Mouse (Mus musculus) embryonic stem cell, embryonic (primary cell): ENCODE results near the gene Cfb.

Source experiments
- CTCF ChIA-PET, 4 experiments: fragments of 300-600 bp in 2 of 4; fragments of 350-600 bp in 2 of 4; sonication (Branson Sonifier 250); formaldehyde crosslinking; loops; one replicate each; lab custom pipeline; 2022; ENCODE audit warnings: inconsistent platforms in 2 of 4; lab: Charles Lee
- POLR2A ChIA-PET, 4 experiments: fragments of 300-600 bp in 2 of 4; fragments of 350-600 bp in 2 of 4; sonication (Branson Sonifier 250); formaldehyde crosslinking; loops; one replicate each; lab custom pipeline; 2022; ENCODE audit warnings: antibody characterized with exemption in 4 of 4, inconsistent platforms in 1 of 4; lab: Charles Lee

Gene Cfb

GRCm38 (mm10) chr17:34894074-34894597 lies 31.8 kb upstream of the Cfb start:
- POLR2A ChIA-PET, result interaction anchor here (0.6 to 8.4 kb wide), 27 partner anchors 8 to 601 kb away, joined by 3 to 93 read pairs (median 4); partner anchors contain the start of genes H2-Q2 (in 1 of the 4), Neu1 (in 1 of the 4) and Zbtb12 (in 1 of the 4)
- CTCF ChIA-PET, result interaction anchor here in 3 of 4 experiments (0.5 to 2.1 kb wide), 11 partner anchors 9 to 1149 kb away, joined by 3 to 10 read pairs (median 4); partner anchors contain the start of gene Slc44a4 (in 1 of the 3)

- POLR2A ChIA-PET, result interaction anchor here (0.6 to 8.4 kb wide), 33 partner anchors 9 to 449 kb away, joined by 3 to 93 read pairs (median 4); partner anchors contain the start of genes Neu1 (in 2 of the 4), H2-Q2 (in 1 of the 4), Nelfe (in 1 of the 4) and Skiv2l (in 1 of the 4)
These were observed 30.9 kb upstream of the Cfb start for GRCm38 (mm10) chr17:34893072-34893824.

GRCm38 (mm10) chr17:34891377-34891776 lies 29.1 kb upstream of the Cfb start:
- POLR2A ChIA-PET, result interaction anchor here in 3 of 4 experiments (0.7 to 3.0 kb wide), 27 partner anchors 9 to 350 kb away, joined by 3 to 25 read pairs (median 4); partner anchors contain the start of genes Zbtb12 (in 2 of the 3), Ddx39b (in 1 of the 3), Dxo (in 1 of the 3) and Gm20547 (in 1 of the 3)

More at GRCm38 (mm10) chr17:34893072-34893824, 30.9 kb upstream of the Cfb start:
- CTCF ChIA-PET, result interaction anchor here in 3 of 4 experiments (0.6 to 2.1 kb wide), 13 partner anchors 8 to 361 kb away, joined by 3 to 10 read pairs (median 4); no protein-coding TSS in a partner anchor

GRCm38 (mm10) chr17:34890074-34890743 lies 27.9 kb upstream of the Cfb start:
- ChIA-PET CTCF (interaction anchor here in 1 of 4 experiments (1.0 to 3.0 kb wide), 3 partner anchors 11 to 21 kb away, joined by 6 to 23 read pairs (median 13); partner anchors contain the start of gene Zbtb12), POLR2A (interaction anchor here in 3 of 4 experiments (0.5 to 3.0 kb wide), 16 partner anchors 9 to 109 kb away, joined by 3 to 25 read pairs (median 4); partner anchors contain the start of genes Zbtb12 (in 3 of the 3), Gm20547 (in 1 of the 3) and Neu1 (in 1 of the 3))

More at GRCm38 (mm10) chr17:34891377-34891776, 29.1 kb upstream of the Cfb start:
- CTCF ChIA-PET, result interaction anchor here (0.5 to 3.0 kb wide), 23 partner anchors 8 to 770 kb away, joined by 3 to 23 read pairs (median 4); partner anchors contain the start of genes Gm20547 (in 1 of the 4), Neu1 (in 1 of the 4) and Zbtb12 (in 1 of the 4)

GRCm38 (mm10) chr17:34887942-34888341 lies 25.6 kb upstream of the Cfb start:
- ChIA-PET POLR2A (interaction anchor here in 1 of 4 experiments (0.6 kb wide), 1 partner anchor 12 kb away, joined by 3 read pairs; no protein-coding TSS in a partner anchor), CTCF (no interaction called here)

- ChIA-PET POLR2A (interaction anchor here in 3 of 4 experiments (0.6 to 1.3 kb wide), 9 partner anchors 25 to 218 kb away, joined by 3 to 4 read pairs (median 3); partner anchors contain the start of genes Nelfe (in 1 of the 3) and Skiv2l (in 1 of the 3)), CTCF (interaction anchor here in 1 of 4 experiments (0.8 to 1.2 kb wide), 2 partner anchors 8 to 29 kb away, joined by 3 to 8 read pairs; no protein-coding TSS in a partner anchor)
These were observed 23.3 kb upstream of the Cfb start for GRCm38 (mm10) chr17:34885615-34886014.

GRCm38 (mm10) chr17:34884704-34885103 lies 22.4 kb upstream of the Cfb start:
- CTCF ChIA-PET, result interaction anchor here in 1 of 4 experiments (0.8 to 2.2 kb wide), 3 partner anchors 9 to 29 kb away, joined by 3 to 10 read pairs (median 8); no protein-coding TSS in a partner anchor
- POLR2A ChIA-PET, result interaction anchor here in 3 of 4 experiments (0.7 to 2.0 kb wide), 12 partner anchors 9 to 768 kb away, joined by 3 to 10 read pairs (median 4); partner anchors contain the start of genes Cfb (in 1 of the 3), Nelfe (in 1 of the 3) and Skiv2l (in 1 of the 3)

- CTCF ChIA-PET, result interaction anchor here in 3 of 4 experiments (0.5 to 2.2 kb wide), 7 partner anchors 8 to 890 kb away, joined by 3 to 11 read pairs (median 4); no protein-coding TSS in a partner anchor
These were observed 21.0 kb upstream of the Cfb start for GRCm38 (mm10) chr17:34883332-34883731.

GRCm38 (mm10) chr17:34881683-34882310 lies 19.5 kb upstream of the Cfb start, which contains the start of gene Gm20547:
Gm20547 (minus strand) TSS chr17:34882042.
- CTCF ChIA-PET, result interaction anchor here in 3 of 4 experiments (0.5 to 1.0 kb wide), 10 partner anchors 9 to 483 kb away, joined by 3 to 6 read pairs (median 4); partner anchors contain the start of gene BC051142 (in 1 of the 3)
- POLR2A ChIA-PET, result interaction anchor here in 3 of 4 experiments (0.6 to 3.0 kb wide), 20 partner anchors 8 to 762 kb away, joined by 3 to 12 read pairs (median 3); partner anchors contain the start of genes C2 (in 1 of the 3), Csnk2b (in 1 of the 3) and Ehmt2 (in 1 of the 3)

More at GRCm38 (mm10) chr17:34883332-34883731, 21.0 kb upstream of the Cfb start:
- POLR2A ChIA-PET, result interaction anchor here in 3 of 4 experiments (0.6 to 3.0 kb wide), 15 partner anchors 10 to 358 kb away, joined by 3 to 12 read pairs (median 3); partner anchors contain the start of genes Ddx39b (in 1 of the 3) and Neu1 (in 1 of the 3)

GRCm38 (mm10) chr17:34881166-34881565 lies 18.8 kb upstream of the Cfb start:
- CTCF ChIA-PET, result interaction anchor here in 3 of 4 experiments (0.5 to 1.0 kb wide), 6 partner anchors 10 to 482 kb away, joined by 3 to 6 read pairs (median 4); partner anchors contain the start of gene BC051142 (in 1 of the 3)
- POLR2A ChIA-PET, result interaction anchor here in 3 of 4 experiments (0.6 to 3.0 kb wide), 21 partner anchors 8 to 761 kb away, joined by 3 to 12 read pairs (median 3); partner anchors contain the start of genes C2 (in 1 of the 3), Csnk2b (in 1 of the 3), Ehmt2 (in 1 of the 3) and Neu1 (in 1 of the 3)

GRCm38 (mm10) chr17:34879336-34879879 lies 17.1 kb upstream of the Cfb start, which contains the start of gene Zbtb12:
Zbtb12 (plus strand) TSS chr17:34879483.
- CTCF ChIA-PET, result interaction anchor here (0.6 to 2.7 kb wide), 12 partner anchors 12 to 307 kb away, joined by 3 to 13 read pairs (median 4); no protein-coding TSS in a partner anchor
- POLR2A ChIA-PET, result interaction anchor here in 3 of 4 experiments (0.8 to 2.7 kb wide), 21 partner anchors 11 to 73 kb away, joined by 3 to 10 read pairs (median 4); partner anchors contain the start of genes C2 (in 1 of the 3), Ehmt2 (in 1 of the 3) and Neu1 (in 1 of the 3)

GRCm38 (mm10) chr17:34874321-34874720 lies 12.0 kb upstream of the Cfb start:
- ChIA-PET POLR2A (interaction anchor here in 2 of 4 experiments (1.3 to 2.1 kb wide), 4 partner anchors 10 to 270 kb away, joined by 3 to 7 read pairs (median 4); partner anchors contain the start of genes Agpat1 (in 1 of the 2), Neu1 (in 1 of the 2) and Rnf5 (in 1 of the 2)), CTCF (interaction anchor here in 1 of 4 experiments (0.7 kb wide), 1 partner anchor 18 kb away, joined by 3 read pairs; no protein-coding TSS in a partner anchor)

- CTCF ChIA-PET, result interaction anchor here (0.5 to 2.4 kb wide), 6 partner anchors 10 to 462 kb away, joined by 3 to 8 read pairs (median 6); no protein-coding TSS in a partner anchor
- POLR2A ChIA-PET, result interaction anchor here in 2 of 4 experiments (0.8 to 1.5 kb wide), 3 partner anchors 14 to 28 kb away, joined by 3 to 4 read pairs (median 4); partner anchors contain the start of genes Skiv2l (in 1 of the 2) and Zbtb12 (in 1 of the 2)
These were observed 3.7 kb upstream of the Cfb start for GRCm38 (mm10) chr17:34865981-34866380.

GRCm38 (mm10) chr17:34861704-34862415 lies 458 bp downstream of the Cfb start:
- ChIA-PET POLR2A (interaction anchor here in 2 of 4 experiments (0.5 to 1.2 kb wide), 7 partner anchors 8 to 211 kb away, joined by 3 to 4 read pairs (median 3); partner anchors contain the start of gene Neu1 (in 1 of the 2)), CTCF (interaction anchor here in 1 of 4 experiments (0.8 kb wide), 1 partner anchor 72 kb away, joined by 3 read pairs; no protein-coding TSS in a partner anchor)
